Mouse (Mus musculus) thymus, postnatal 25 days (tissue): ENCODE measurements around the gene Wdr1.
A peak's percentile ranks its signal among the peaks of the same experiment; 100 is the strongest.
"Not testable (repeated sequence)": the region's sequence is repeated elsewhere in the genome, so short reads cannot be mapped to it uniquely, and the experiment has no call there.

ENCODE experiments used
- DNase-seq: peaks from one replicate; pipeline ENCODE4 v3.0.0; 2022

Gene Wdr1

DNA sequence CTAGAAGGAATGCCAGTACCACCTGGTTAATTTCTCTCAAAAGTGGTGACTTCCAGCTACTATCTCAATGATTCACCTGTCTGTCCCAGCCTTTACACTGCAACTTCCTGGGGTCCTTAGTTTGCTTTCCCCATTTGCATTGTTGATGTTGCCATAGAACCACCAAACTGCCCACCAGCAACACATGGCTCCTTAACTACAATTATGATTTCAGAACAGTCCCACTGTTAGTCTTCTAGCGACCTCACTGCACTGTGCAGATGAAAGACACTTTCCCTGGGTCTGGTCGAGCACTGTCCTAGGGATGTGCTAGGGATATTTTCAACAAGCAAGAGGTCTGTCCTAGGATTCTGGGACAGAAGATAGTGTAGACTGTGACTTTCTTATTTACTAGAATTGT lies at the start of gene Wdr1:
TSS of gene Wdr1 (minus strand) at position 101 of the 400 bp plus-strand sequence.
- DNase-seq: no peak

- DNase-seq: no peak
Observed at GRCm38 (mm10) chr5:38611118-38611517, 48.1 kb upstream of the Wdr1 start.

- not testable (repeated sequence) for DNase-seq
Observed at GRCm38 (mm10) chr5:38608219-38608618, 45.2 kb upstream of the Wdr1 start.

DNA sequence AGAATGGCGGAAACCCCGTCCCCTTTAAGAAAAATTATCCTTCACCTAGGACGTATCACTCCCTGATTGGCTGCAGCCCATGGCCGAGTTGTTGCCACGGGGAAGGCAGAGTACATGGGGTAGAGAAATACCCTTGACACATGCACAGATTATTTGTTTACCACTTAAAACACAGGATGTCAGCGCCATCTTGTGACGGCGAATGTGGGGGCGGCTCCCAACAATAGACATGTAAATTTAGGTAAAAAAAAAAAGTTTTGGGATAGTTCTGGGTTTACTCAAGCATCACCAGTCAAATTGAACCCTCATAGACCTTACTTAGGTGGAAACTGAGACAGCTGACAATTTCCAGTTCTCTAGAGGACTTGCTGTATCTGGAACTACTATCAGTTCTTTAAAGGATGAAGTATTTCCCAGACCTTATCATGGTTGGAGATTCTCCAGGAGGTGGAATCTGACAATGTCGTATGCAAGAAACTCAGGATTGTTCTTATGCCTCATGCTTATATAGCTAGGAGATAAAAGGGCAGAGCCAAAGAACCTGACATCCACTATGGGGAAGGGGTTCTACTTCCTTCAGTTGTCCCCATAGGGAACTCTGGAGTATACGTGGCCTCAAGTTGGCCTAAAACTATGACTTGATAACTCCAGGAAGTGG lies 35.8 kb upstream of the Wdr1 start:
- peak; percentile 13 for DNase-seq

DNA sequence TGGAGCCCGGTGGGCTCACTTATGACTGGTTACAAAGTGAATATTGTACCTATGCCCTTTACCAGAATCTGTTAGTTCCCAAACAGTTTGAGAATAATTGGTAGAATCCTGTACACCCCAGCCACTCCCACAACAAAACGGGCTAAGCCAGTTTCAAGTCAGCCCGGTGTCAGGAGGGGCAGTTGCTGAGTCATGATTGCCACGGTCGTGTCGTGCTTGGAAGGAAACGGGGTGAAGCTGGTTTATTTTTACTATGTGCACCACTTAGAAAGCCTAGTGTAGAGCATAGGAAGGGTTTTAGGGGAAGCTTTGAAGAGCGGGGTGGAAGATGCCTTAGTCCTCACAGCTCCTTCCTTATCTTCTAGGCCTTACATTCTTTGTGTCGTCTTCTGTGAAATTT lies 25.9 kb upstream of the Wdr1 start:
- DNase-seq: no peak

- DNase-seq: no peak
Observed at GRCm38 (mm10) chr5:38585450-38585849, 22.4 kb upstream of the Wdr1 start.

- DNase-seq: no peak
Observed at GRCm38 (mm10) chr5:38583026-38583425, 20.0 kb upstream of the Wdr1 start.

DNA sequence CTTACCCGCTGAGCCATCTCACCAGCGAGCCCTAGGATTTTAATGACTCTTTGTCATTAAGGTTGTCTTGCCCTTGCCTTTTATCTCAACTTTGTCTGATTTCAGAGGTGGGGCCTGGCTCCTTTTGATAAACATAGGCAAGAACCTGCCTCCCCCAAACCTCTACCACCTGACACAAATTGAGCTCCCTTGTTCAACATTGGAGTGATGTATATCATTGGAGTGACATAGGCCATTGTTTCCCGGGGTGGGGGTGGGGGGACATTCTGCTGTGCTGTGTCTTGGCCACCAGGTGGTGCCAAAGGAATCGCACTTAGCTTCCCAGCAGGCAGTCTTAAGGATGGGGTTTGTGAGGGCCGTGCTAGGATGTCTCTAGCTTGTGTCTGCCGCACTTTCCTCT lies 17.7 kb upstream of the Wdr1 start:
- DNase-seq: peak; percentile 14

DNA sequence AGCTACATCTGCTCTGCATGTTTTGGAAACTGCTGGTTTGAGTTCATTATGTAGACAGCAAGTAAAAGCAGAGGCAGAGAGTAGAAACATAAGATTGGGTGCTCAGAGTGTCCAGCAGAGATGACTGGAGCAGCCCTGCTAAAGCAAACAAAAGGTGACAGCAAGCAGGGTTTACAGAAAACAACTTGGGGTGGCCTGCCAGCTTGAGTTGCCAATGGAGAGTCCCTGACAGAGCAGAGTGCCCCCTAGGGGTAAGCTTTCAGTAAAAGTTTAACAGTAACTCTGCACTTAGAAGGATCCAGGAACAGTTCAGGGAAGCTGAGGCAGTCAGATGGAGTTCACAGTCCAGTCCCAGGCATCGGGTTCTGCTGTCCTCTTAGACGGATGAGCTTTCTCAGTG lies 7.9 kb upstream of the Wdr1 start:
- DNase-seq: peak; percentile 15

- no peak for DNase-seq
Observed at GRCm38 (mm10) chr5:38568652-38569051, 5.6 kb upstream of the Wdr1 start.

GRCm38 (mm10) chr5:38564831-38565230 lies 1.8 kb upstream of the Wdr1 start:
- DNase-seq: no peak

DNA sequence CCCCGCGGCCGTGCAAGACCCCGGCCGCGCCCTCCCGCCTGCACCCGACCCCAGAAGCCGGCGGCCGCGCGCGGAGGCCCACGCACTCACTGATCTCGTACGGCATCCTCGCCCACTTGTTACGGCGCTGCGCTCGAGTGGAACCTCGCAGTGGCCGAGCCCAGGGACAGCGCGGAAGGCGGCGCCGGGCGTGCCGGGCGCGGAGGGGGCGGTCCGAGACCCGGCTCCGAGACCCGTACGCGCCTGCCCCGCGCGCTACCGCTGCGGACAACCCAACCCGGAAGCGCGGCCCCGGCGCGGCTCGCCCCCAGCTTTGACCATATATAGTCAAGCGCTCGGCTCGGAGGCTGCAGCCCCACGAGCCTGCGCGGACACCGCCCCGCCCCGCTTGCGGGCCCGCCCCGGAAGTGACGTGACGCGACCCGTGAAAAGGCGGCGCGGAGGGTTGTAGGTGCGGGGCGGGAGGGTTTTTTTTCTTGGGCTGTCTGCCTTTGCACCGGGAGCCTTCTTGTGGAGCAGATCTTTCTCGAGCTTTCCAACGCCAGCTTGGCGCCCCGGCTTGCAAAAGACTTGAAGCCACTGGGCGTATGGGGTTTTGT lies 1.5 kb downstream of the Wdr1 start:
- peak; percentile 99 for DNase-seq

- peak; percentile 58 for DNase-seq
Observed at GRCm38 (mm10) chr5:38560586-38561425, 2.2 kb downstream of the Wdr1 start.

- no peak for DNase-seq
Observed at GRCm38 (mm10) chr5:38558831-38559230, 4.2 kb downstream of the Wdr1 start.

GRCm38 (mm10) chr5:38557811-38558210 lies 5.2 kb downstream of the Wdr1 start:
- no peak for DNase-seq

GRCm38 (mm10) chr5:38556406-38556805 lies 6.6 kb downstream of the Wdr1 start:
- no peak for DNase-seq

- no peak for DNase-seq
Observed at GRCm38 (mm10) chr5:38553953-38554352, 9.1 kb downstream of the Wdr1 start.

- no peak for DNase-seq
Observed at GRCm38 (mm10) chr5:38553491-38553890, 9.5 kb downstream of the Wdr1 start.

- no peak for DNase-seq
Observed at GRCm38 (mm10) chr5:38552615-38553014, 10.4 kb downstream of the Wdr1 start.

DNA sequence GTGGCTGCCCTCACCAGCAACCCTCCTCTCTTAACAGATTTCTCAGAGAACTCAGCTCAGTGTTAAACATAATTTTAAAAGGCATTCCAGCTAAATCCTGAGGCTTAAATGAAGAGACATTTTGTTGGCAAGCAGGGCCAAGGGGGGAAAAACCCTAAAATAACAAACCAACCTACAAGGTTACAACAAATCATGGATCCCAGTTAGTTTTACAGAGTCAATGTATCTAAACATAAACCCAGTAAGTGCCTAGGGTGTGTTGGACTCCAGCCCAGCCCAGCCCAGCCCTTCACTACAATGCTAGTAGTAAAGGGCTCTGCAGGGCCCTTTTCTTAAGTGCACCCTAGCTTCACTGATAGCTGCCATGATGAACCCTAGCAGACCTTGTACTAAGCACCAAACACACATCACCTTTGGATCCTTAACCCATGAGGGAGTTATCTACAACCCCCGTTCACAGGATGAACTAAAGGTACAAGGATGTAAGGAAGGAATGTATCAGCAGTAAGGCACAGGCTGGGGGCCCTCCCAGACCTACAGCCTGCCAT lies 12.7 kb downstream of the Wdr1 start:
- no peak for DNase-seq

DNA sequence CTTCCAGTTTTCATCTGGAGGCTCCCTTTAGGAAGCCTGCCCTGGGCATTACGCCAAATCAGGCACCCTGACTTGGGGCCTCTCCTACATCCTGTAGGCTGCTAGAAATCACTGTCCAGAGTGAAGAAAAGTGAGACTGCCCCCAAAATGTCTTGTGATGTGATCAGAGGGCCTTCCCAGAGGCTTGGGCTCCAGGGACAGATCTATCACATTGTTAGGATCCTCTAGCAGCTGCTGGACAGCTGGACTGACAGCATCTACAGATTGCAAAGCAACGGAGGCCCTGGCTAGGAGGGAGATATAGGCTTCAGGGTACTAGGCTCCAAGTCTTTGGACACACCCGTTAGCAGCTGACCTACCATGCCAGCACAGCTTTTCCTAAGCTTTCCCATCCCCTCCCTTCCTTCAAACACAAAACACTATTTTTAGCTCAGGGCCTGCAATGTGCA lies 13.5 kb downstream of the Wdr1 start:
- DNase-seq: no peak

GRCm38 (mm10) chr5:38547375-38547774 lies 15.6 kb downstream of the Wdr1 start:
- no peak for DNase-seq
